Mouse (Mus musculus): ENCODE data around the gene Zfp759.
"Not testable (repeated sequence)": the region's sequence is repeated elsewhere in the genome, so short reads cannot be mapped to it uniquely, and the experiment has no call there.

Zfp759 gene

GRCm38 (mm10) chr13:67121360-67121759 is at the start of gene Zfp759:
Gene Zfp759, plus strand, starts transcription at chr13:67121660.
- in situ Hi-C loops (cut with MboI; ENCODE audit: low sequenced_read_pairs): not testable (repeated sequence)

DNA sequence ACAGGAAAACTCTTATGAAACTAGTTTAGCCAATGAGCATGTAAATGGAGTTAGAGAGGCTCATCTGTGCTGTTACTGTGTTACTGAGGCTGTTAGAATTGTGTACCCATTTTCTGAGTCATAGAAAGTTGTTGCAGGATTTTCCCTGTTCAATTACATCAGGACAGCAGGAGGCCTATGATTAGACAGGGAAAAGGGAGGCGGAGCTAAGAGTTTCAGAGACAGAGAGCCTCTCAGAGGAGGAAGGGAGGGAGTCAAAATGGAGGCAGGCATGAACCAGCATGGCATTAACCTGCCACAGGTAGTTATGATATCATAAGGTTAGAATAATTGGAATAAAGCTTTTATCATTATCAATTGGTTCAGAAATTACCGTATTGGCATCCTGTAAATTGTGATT is 48.7 kb upstream of the Zfp759 start:
- in situ Hi-C loops (cut with MboI; ENCODE audit: low sequenced_read_pairs): no loop called here

DNA sequence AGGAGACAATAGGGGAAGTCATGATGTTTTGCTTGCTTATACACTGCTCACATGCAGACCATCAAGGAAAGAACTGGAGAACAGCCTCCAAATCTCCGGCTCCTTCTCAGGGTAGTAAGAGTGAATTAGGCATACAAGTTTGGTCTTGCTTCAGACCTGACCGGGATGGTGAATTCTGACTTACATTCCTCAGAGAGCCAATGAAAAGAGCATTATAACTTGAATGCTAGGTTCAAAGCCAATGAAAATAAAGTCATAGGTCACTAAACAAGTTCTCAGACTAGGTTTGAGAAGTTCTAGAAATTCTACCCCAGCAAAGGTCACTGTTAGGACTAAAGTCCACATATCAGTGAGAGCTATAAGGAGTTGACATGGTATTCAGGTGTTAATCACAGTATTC is 44.2 kb upstream of the Zfp759 start:
- in situ Hi-C loops (cut with MboI; ENCODE audit: low sequenced_read_pairs): no loop called here

DNA sequence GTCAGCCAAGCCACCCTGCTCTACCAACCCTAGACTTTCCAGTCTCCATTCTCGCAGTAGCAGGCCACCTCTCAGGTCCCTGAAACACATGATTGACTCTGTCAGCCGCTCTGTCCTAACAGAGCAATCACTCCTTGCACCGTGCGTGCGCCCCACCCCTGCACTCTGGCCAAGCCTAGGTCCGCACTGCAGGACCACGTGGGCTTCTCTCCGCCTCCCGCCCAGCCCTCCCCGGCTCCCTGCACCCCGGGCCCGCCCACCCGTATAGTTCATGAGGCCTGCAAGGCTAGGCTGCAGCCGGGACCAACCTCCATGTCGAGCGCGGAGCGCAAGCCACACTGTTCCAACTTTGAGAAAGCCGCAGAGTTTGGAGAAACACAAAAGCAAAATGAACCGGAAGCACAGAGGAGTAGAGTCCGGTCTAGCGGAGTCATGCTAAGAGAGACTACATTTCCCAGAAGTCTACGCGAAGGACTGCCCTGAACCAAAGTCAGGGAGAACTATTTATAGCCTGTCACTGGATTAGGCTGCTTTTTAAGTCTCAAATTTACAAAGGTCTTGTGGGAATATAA is 40.2 kb upstream of the Zfp759 start:
- in situ Hi-C loops (cut with MboI; ENCODE audit: low sequenced_read_pairs): no loop called here

GRCm38 (mm10) chr13:67081946-67082345 is 39.5 kb upstream of the Zfp759 start:
- in situ Hi-C loops (cut with MboI; ENCODE audit: low sequenced_read_pairs): no loop called here

GRCm38 (mm10) chr13:67090154-67090553 is 31.3 kb upstream of the Zfp759 start:
- in situ Hi-C loops (cut with MboI; ENCODE audit: low sequenced_read_pairs): no loop called here

GRCm38 (mm10) chr13:67097876-67098275 is 23.6 kb upstream of the Zfp759 start, which contains the start of gene Zfp708:
Gene Zfp708, minus strand, starts transcription at chr13:67097976.
- in situ Hi-C loops (cut with MboI; ENCODE audit: low sequenced_read_pairs): no loop called here

GRCm38 (mm10) chr13:67107681-67108080 is 13.8 kb upstream of the Zfp759 start:
- in situ Hi-C loops (cut with MboI; ENCODE audit: low sequenced_read_pairs): no loop called here

DNA sequence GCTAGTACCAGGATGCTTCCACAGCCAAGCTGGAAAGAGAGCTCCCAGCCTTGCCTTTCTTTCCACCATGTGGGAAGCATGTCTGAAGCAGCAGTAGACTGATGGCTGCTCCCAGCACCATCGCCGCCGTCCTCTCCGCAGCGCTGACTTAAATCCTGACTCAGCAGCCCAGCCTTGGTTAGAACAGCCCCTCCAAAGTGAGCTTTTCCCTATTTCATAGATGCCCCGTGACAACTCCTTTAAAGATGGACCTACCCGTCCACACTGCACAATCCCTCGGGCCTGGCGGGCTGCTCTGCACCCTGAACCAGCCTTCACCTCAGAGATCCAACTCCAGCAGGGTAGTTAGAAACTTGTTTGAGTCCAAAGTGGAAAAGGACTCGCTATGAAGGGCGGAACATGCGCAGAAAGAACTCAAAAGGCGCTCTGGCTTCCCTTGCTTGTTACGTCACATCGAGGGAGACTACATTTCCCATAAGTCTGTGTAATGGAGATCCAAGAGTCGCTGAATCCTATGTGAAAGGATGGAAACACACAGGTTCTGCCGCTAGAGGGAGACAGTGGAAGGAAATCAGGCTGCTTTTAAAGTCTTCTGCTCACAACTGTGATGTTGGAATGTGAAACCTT is 13.2 kb upstream of the Zfp759 start, which contains the start of gene Gm28557:
Gene Gm28557 (minus strand): TSS at position 411 of the 627 bp plus-strand sequence.
- in situ Hi-C loops (cut with MboI; ENCODE audit: low sequenced_read_pairs): no loop called here

DNA sequence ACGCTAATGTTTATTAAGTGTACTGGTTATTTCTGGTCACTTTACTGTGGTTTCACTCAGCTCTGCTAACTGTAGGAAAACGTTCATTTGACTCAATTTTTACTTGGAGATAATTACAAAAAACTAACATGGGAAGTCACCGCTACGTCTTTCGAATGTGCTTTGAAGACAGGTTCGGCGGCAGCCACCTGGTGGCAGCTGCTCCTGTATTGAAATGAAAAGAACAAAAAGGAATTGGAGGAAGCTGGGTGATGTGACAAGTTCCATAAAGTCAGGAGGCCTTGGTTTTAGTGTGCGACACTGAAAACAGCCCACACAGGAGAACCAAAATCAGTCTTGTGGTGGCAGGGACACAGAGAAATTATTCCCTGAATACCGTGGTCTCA is 12.6 kb upstream of the Zfp759 start:
- in situ Hi-C loops (cut with MboI; ENCODE audit: low sequenced_read_pairs): no loop called here

GRCm38 (mm10) chr13:67112096-67112495 is 9.4 kb upstream of the Zfp759 start:
- in situ Hi-C loops (cut with MboI; ENCODE audit: low sequenced_read_pairs): no loop called here

- in situ Hi-C loops (cut with MboI; ENCODE audit: low sequenced_read_pairs): no loop called here
Measured at GRCm38 (mm10) chr13:67113287-67113686, 8.2 kb upstream of the Zfp759 start.

GRCm38 (mm10) chr13:67116163-67116562 is 5.3 kb upstream of the Zfp759 start, which contains the start of gene Rslcan18:
Gene Rslcan18, minus strand, starts transcription at chr13:67116263.
- in situ Hi-C loops (cut with MboI; ENCODE audit: low sequenced_read_pairs): not testable (repeated sequence)

DNA sequence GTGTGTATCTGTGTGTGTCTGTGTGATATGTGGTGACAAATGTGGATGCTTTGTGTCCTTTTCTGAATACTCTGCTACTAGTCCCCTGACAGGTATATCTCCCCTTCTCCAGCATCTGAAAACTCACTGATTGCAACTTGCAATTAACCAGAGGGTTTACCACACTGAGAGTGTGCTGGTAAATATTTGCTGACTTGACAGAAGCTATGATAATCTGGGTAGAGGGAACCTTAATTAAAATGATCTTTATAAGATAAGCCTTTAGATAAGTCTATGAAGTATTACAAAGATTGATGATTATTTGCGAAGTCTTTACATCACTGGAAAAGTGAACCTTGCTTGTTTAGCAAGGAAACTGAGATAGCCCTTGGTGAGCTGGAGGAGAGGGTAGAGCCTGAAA is 3.0 kb downstream of the Zfp759 start:
- in situ Hi-C loops (cut with MboI; ENCODE audit: low sequenced_read_pairs): no loop called here

- in situ Hi-C loops (cut with MboI; ENCODE audit: low sequenced_read_pairs): not testable (repeated sequence)
Measured at GRCm38 (mm10) chr13:67127507-67127906, 6.0 kb downstream of the Zfp759 start.

DNA sequence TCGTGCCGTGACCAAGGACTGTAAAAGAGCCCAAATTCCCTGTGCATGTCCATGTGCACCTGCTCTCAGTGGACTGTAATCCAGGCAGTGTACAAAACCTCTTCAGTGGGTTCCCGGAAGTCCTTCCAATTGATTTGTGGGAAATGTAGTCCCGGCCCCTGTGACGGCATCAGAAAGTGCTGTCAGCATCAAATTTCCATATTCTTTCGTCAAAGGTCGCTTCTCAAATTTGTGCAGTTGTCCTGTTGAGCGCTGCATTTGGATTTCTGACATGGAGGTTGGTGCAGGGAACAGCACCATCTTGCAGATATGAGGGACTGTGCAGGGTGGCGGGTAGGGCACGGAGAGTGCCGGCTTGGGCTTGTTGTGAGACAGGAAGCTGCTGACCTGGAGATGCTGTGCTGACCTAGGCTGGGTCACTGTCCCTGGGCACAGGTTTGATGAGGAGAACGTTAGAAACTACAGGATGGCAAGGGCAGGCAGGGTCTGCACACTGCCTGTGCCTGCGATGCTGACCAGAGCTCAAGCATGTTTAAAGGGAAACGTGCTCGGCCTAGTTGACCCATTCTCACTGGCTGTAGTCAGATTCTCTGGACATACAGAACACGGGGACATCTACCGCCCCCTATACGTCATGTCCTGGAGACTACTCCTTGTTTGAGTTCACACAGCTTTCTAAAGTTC is 6.7 kb downstream of the Zfp759 start:
- in situ Hi-C loops (cut with MboI; ENCODE audit: low sequenced_read_pairs): no loop called here

- in situ Hi-C loops (cut with MboI; ENCODE audit: low sequenced_read_pairs): not testable (repeated sequence)
Measured at GRCm38 (mm10) chr13:67166122-67166521, 44.7 kb downstream of the Zfp759 start.

DNA sequence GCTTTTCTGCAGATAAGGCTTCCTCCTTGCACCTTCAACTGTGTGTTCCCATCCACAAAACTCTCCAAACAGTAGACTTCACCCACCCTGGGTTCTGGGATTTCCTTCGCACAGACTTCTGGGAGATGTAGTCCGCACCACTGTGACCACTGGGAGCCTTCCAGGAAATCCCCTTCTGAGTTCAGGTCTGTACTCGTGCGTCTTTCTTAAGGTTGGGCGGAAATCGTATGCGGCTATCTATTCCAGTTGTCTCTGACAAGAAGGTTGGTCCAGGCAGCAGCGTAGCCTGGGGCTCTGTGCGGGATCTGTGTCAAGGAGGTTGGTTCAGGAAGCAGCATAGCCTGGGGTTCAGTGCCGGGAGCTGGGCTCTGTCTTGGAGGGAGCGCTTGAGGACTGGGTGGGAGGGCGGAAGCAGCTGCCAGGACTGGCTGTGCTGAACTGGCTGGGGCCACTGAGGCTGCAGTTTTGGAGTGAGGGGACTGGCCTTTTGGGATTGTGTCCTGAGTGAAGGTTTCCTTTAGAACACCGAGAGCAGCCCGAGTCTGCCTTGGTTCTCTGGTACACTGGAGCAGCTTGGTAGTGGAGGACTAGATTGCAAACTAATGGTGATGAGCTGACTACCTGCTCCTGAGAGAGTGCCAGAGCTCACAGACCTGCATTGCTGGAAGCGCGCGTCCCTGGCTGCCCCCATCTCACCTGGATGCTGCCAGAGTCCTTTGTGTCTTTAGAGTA is 51.7 kb downstream of the Zfp759 start, which contains the start of gene Rsl1:
Gene Rsl1 (plus strand): TSS at position 192 of the 732 bp plus-strand sequence.
- in situ Hi-C loops (cut with MboI; ENCODE audit: low sequenced_read_pairs): not testable (repeated sequence)

DNA sequence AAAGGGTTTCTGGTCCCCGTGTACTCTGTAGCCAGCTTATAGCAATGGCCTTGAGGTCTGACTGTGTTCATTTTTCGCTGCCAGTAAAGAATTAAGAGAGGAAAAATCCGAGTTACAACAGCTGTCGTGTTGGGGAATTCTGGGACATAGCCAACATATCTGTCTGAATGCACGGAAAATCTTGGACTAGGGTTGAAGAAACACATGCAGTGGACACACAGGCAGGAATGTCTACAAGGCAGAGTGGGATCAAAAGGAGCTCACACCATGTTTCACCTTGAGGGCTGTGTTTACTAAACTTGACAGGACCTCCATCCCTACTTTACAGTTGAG is 52.2 kb downstream of the Zfp759 start:
- in situ Hi-C loops (cut with MboI; ENCODE audit: low sequenced_read_pairs): no loop called here
